Mouse (Mus musculus): ENCODE measurements around the gene Haus2. TPM values are rescaled to one million over a fixed set of nuclear protein-coding genes. Genes with fewer than 3 reads are reported as not detected.

Gene Haus2
- polyA plus RNA-seq (2017; shearing (Covaris generic)): 23.0 TPM

GRCm38 (mm10) chr2:120608830-120609723 lies at the start of gene Haus2, which contains the start of gene Lrrc57:
Gene Haus2, plus strand, starts transcription at chr2:120609383.
Gene Lrrc57, minus strand, starts transcription at chr2:120609520.

GRCm38 (mm10) chr2:120563235-120563990 lies 45.8 kb upstream of the Haus2 start, which contains the start of gene Zfp106:
Gene Zfp106, minus strand, starts transcription at chr2:120563843.

GRCm38 (mm10) chr2:120566886-120567797 lies 42.0 kb upstream of the Haus2 start, which contains the start of gene Snap23:
Gene Snap23, plus strand, starts transcription at chr2:120567671.

GRCm38 (mm10) chr2:120628886-120629735 lies 19.9 kb downstream of the Haus2 start, which contains the start of gene Stard9:
Gene Stard9, plus strand, starts transcription at chr2:120629121.

Other genes starting within 250 kb of the Haus2 start
- gene Ganc, start 205.5 kb upstream of the Haus2 start, polyA plus RNA-seq (2017; shearing (Covaris generic)): 19.6 TPM
- gene Tmem87a, start 205.3 kb upstream of the Haus2 start, polyA plus RNA-seq (2017; shearing (Covaris generic)): 25.7 TPM
- gene Capn3, start 153.4 kb upstream of the Haus2 start, polyA plus RNA-seq (2017; shearing (Covaris generic)): 1.9 TPM
- 63.2 TPM for gene Zfp106, start 45.5 kb upstream of the Haus2 start, polyA plus RNA-seq (2017; shearing (Covaris generic))
- 36.9 TPM for gene Snap23, start 41.7 kb upstream of the Haus2 start, polyA plus RNA-seq (2017; shearing (Covaris generic))
- gene Lrrc57, start 137 bp downstream of the Haus2 start, polyA plus RNA-seq (2017; shearing (Covaris generic)): 19.5 TPM
- gene Stard9, start 19.7 kb downstream of the Haus2 start, polyA plus RNA-seq (2017; shearing (Covaris generic)): 0.68 TPM
- gene Cdan1, start 240.7 kb downstream of the Haus2 start, polyA plus RNA-seq (2017; shearing (Covaris generic)): 26.5 TPM
- 3.4 TPM for gene Ttbk2, start 241.2 kb downstream of the Haus2 start, polyA plus RNA-seq (2017; shearing (Covaris generic))

All from naive thymus-derived CD4-positive, alpha-beta T cell, adult 5 months (primary cell).